Mouse (Mus musculus) lung, postnatal 0 days (tissue): Measurements from ENCODE around the gene Cers6. TPM values are rescaled to one million over a fixed set of nuclear protein-coding genes. Genes with fewer than 3 reads are reported as not detected.

Experiments
- ATAC-seq: fragments of 200-750 bp; cut with Nextera tagmentation; 2 replicates; pipeline ENCODE4 v1.8.0; 2017; ENCODE audit warnings: moderate library complexity
- DNase-seq: peaks from one replicate; pipeline ENCODE4 v3.0.0-alpha.2; 2016; ENCODE audit warnings: low spot score
- H3K27ac ChIP-seq: fragments of 300-500 bp; sonication (generic); 2 replicates; pipeline ENCODE4 v1.5.1; 2014; ENCODE audit warnings: antibody characterized with exemption, mild to moderate bottlenecking, low read length, mixed read lengths
- H3K27me3 ChIP-seq: fragments of 300-500 bp; sonication (generic); replicated peaks from 2 replicates; pipeline ENCODE4 v1.6.1; 2014; ENCODE audit warnings: low read length, mixed read lengths; ENCODE audit not compliant: insufficient read depth
- H3K36me3 ChIP-seq: fragments of 300-500 bp; sonication (generic); 2 replicates; pipeline ENCODE4 v1.6.1; 2014; ENCODE audit warnings: low read length, mixed read lengths; ENCODE audit not compliant: insufficient read depth
- H3K4me1 ChIP-seq: fragments of 300-500 bp; sonication (generic); 2 replicates; pipeline ENCODE4 v1.6.1; 2014; ENCODE audit warnings: antibody characterized with exemption, low read depth, low read length, mixed read lengths; ENCODE audit not compliant: insufficient read depth
- H3K4me2 ChIP-seq: fragments of 300-500 bp; sonication (generic); replicated peaks from 2 replicates; pipeline ENCODE4 v1.6.1; 2014; ENCODE audit warnings: low read depth, mild to moderate bottlenecking, low read length, moderate library complexity, mixed read lengths
- H3K4me3 ChIP-seq: fragments of 300-500 bp; sonication (generic); 2 replicates; pipeline ENCODE4 v1.5.1; 2014; ENCODE audit warnings: low read depth, low read length
- H3K9ac ChIP-seq: fragments of 300-500 bp; sonication (generic); replicated peaks from 2 replicates; pipeline ENCODE4 v1.6.1; 2014; ENCODE audit warnings: low read depth, mild to moderate bottlenecking
- H3K9me3 ChIP-seq: fragments of 300-500 bp; sonication (generic); 2 replicates; pipeline ENCODE4 v1.6.1; 2016; ENCODE audit warnings: low read length, mixed read lengths
- CTCF ChIP-seq: IDR thresholded peaks from 2 replicates; pipeline ENCODE4 v1.5.1; 2016; ENCODE audit warnings: antibody characterized with exemption, mild to moderate bottlenecking
- EP300 ChIP-seq: IDR thresholded peaks from 2 replicates; pipeline ENCODE4 v1.6.1; 2016; ENCODE audit warnings: antibody characterized with exemption, mild to moderate bottlenecking, control low read depth
- WGBS: fragments of 180-500 bp; shearing (Covaris S2); extraction: QIAGEN DNeasy Blood & Tissue Kit; methylation state at CpG from one replicate; pipeline ENCODE4 v1.1.7; 2014; 5-methylcytosine and 5-hydroxymethylcytosine counted together
- polyA plus RNA-seq: library from polyadenylated mRNA; unstranded; fragments of >200 nt; fragmentation: Nextera tagmentation; extraction: Ambion mirVana; gene quantifications from 2 replicates; pipeline ENCODE4 v1.2.1, GENCODE M21; 2015

Gene Cers6
- polyA plus RNA-seq, 1 experiment from 2014 or later: 9.6 TPM

DNA sequence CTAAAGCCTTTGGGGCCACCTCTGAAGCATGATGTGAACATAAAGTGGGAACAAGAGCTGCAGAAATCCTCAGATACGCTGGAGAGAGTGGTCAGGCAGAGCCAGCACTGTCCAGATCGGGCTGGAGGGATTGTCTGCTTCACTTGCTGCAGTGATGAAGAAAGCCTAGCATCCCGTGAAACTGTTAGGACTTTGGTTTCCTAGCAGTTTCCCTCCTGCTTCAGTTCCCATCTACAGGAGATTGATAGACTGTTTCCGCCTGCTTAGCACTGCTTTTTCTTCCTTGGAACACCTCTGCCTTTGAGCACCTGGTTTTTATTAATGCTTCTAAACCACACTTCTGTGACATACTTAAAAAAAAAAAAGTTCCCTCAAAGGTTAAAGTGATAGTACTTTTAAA, 160.3 kb downstream of the Cers6 start:
- no peak for ATAC-seq
- WGBS: 50% methylated on average over 4 of the region's 4 CpGs
- no peaks in the 10 kb centered on the region for H3K4me1 ChIP-seq
- H3K9me3 ChIP-seq: no peaks in the 10 kb centered on the region
- no peak overlapping the region for H3K4me3 ChIP-seq
- DNase-seq: no peak
- H3K9ac ChIP-seq: no peak overlapping the region
- no peak overlapping the region for H3K27ac ChIP-seq
- no peaks in the 10 kb centered on the region for H3K27me3 ChIP-seq
- no peaks in the 10 kb centered on the region for H3K36me3 ChIP-seq
- TF ChIP-seq CTCF: no peak
- TF ChIP-seq EP300: no peak
- H3K4me2 ChIP-seq: no peak overlapping the region

DNA sequence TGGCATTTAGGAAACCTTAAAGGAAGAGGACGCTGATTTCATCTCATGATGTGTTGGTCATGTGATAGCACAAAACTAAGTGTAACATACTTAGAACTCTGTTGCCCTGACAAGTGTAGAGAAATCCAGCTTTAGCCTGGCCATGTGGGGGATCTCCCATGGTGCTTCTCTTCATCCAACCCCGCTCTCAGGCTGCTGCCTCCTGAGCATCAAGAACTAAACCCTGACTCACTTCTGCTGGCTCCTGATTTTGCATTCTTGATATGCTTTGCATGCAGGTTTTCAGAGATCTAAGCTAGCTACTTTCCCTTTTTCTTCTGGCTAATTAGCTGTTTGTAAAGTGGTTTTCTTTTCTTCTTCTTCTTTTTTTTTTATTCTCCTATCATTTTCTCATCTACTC, 163.6 kb downstream of the Cers6 start:
- Histone ChIP-seq H3K27me3 (no peaks in the 10 kb centered on the region), H3K27ac (no peak overlapping the region), H3K4me3 (no peak overlapping the region), H3K9ac (no peak overlapping the region), H3K36me3 (no peaks in the 10 kb centered on the region), H3K4me1 (no peaks in the 10 kb centered on the region), H3K4me2 (no peak overlapping the region), H3K9me3 (no peaks in the 10 kb centered on the region)
- ATAC-seq (no peak), DNase-seq (no peak)
- 87% methylated on average over 2 of the region's 2 CpGs for WGBS
- TF ChIP-seq CTCF (no peak), EP300 (no peak)

DNA sequence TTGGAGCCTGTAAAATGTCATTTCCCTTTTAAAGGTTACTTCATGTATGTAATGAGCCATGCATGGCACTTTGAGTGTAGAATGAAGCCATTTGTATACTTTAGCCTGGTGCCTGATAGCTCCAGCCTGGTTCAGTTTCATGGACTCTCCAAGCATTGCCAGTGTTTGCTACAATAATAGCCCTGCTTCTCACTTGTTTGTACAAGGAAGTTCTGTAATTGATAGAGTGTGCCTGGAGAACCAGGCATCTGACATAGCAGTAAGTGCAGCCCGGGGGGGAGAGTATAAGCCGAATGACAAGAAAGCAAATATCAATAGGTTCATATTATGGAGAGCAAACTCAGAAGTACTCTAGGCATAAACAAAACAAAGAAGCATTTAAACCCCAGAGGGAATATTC, 171.3 kb downstream of the Cers6 start:
- WGBS: 25% methylated on average over 2 of the region's 2 CpGs
- TF ChIP-seq EP300 (no peak), CTCF (no peak)
- no peak for ATAC-seq

GRCm38 (mm10) chr2:69035457-69035856, 174.2 kb downstream of the Cers6 start:
- no peak overlapping the region for H3K27ac ChIP-seq

More for the DNA sequence above, 171.3 kb downstream of the Cers6 start:
- Histone ChIP-seq H3K4me2 (no peak overlapping the region), H3K27me3 (no peaks in the 10 kb centered on the region), H3K9me3 (no peaks in the 10 kb centered on the region), H3K4me3 (no peak overlapping the region), H3K27ac (no peak overlapping the region), H3K9ac (no peak overlapping the region), H3K36me3 (no peaks in the 10 kb centered on the region), H3K4me1 (no peaks in the 10 kb centered on the region)
- no peak for DNase-seq

DNA sequence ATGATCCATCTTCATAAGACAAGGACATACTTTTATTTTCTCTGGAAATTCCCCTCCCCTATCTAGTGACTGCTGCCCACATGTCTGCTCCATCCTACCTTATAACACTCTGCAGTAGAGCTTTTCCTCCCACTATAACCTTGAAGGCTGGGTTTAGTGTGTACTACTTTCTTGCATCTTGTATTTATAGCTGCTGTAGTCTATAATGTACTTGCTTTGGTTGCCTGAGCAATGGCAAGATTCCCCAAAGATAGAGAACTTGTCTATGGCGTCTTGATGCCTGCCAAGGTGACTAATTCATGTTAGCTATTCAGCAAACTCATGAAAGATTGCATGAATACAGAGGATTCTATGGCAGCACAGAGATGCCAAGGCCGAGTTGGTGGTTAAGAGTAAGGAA, 176.1 kb downstream of the Cers6 start:
- Histone ChIP-seq H3K4me3 (no peak overlapping the region), H3K4me1 (no peaks in the 10 kb centered on the region), H3K27ac (no peak overlapping the region), H3K9ac (no peak overlapping the region), H3K4me2 (no peak overlapping the region), H3K27me3 (no peaks in the 10 kb centered on the region), H3K9me3 (no peaks in the 10 kb centered on the region), H3K36me3 (no peaks in the 10 kb centered on the region)
- TF ChIP-seq CTCF: no peak
- TF ChIP-seq EP300: no peak
- no peak for ATAC-seq
- WGBS: 77% methylated on average over 2 of the region's 2 CpGs
- DNase-seq: no peak

More at GRCm38 (mm10) chr2:69035457-69035856, 174.2 kb downstream of the Cers6 start:
- TF ChIP-seq CTCF (no peak), EP300 (no peak)
- no peaks in the 10 kb centered on the region for H3K4me1 ChIP-seq
- ATAC-seq: no peak
- no peak for DNase-seq
- no peak overlapping the region for H3K4me2 ChIP-seq
- H3K9ac ChIP-seq: no peak overlapping the region
- H3K36me3 ChIP-seq: no peaks in the 10 kb centered on the region
- H3K9me3 ChIP-seq: no peaks in the 10 kb centered on the region
- H3K27me3 ChIP-seq: no peaks in the 10 kb centered on the region
- no peak overlapping the region for H3K4me3 ChIP-seq
- WGBS: 42% methylated on average over 4 of the region's 4 CpGs

GRCm38 (mm10) chr2:69042327-69043106, 181.3 kb downstream of the Cers6 start:
- 66% methylated on average over 6 of the region's 6 CpGs for WGBS
- DNase-seq: no peak
- no peaks in the 10 kb centered on the region for H3K27me3 ChIP-seq
- TF ChIP-seq CTCF (no peak), EP300 (no peak)
- no peaks in the 10 kb centered on the region for H3K36me3 ChIP-seq
- no peaks in the 10 kb centered on the region for H3K9me3 ChIP-seq
- H3K4me3 ChIP-seq: no peak overlapping the region
- no peak for ATAC-seq
- no peaks in the 10 kb centered on the region for H3K4me1 ChIP-seq
- H3K4me2 ChIP-seq: no peak overlapping the region
- H3K27ac ChIP-seq: no peak overlapping the region
- no peak overlapping the region for H3K9ac ChIP-seq
